Mouse (Mus musculus) megakaryocyte, embryonic 14.5 days (primary cell): Measurements from ENCODE around the gene L1cam.

Experiments
- FLI1 ChIP-seq: IDR thresholded peaks from 2 replicates; pipeline ENCODE4 v1.6.1; 2012; ENCODE audit warnings: low read length, inconsistent platforms, mixed read lengths
- GATA1 ChIP-seq: IDR thresholded peaks from 3 replicates; pipeline ENCODE4 v1.6.1; 2012; ENCODE audit warnings: mixed read lengths, low read length, inconsistent platforms, borderline replicate concordance

DNA sequence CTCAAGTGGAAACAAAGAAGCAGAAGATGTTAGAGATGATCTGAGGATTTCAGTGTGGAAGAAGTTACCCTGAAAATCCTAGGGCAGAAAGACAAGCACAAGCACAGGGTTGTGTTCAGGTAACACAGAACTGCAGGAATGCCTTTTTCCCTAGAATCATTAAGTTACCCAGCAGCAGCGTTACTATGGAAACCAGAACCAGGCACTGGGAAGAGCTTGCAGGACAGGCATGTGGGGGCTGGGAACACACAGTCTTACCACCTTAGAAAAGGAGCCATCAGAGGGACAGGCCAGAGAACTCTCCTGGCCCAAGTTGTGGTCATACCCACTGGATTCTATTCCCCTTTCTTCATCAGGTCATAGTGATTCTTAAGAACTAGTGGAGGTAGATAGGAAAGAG is 90.1 kb downstream of the L1cam start:
- TF ChIP-seq GATA1: no peak
- TF ChIP-seq FLI1: no peak
